Mouse (Mus musculus): ENCODE results near the gene 2810004N23Rik.

DNA sequence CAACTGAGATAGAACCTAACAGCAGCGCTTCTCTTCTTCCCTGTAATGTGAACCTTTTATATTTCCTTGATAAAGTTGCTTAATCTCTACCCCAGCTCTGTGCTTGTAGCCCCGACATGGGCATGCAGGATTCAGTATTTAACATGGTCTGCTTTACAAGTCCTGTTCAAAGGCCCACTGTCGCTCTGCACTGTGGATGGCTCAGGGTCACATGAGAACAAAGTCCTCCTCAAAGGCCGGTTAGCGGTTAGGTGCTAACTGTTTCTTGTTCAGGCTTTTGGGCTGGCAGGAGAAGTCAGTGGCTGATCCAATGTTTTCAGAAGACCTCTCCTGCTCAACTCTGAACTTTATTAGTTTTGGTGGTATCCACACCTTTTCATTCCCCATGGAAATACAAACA is 17.3 kb downstream of the 2810004N23Rik start:
- TF ChIP-seq MAX (IDR thresholded peaks at IDR 0.05; ENCODE audit: low read depth) (no peak), POLR2A (IDR thresholded peaks at IDR 0.05; ENCODE audit: insufficient read length, low read depth) (no peak), CEBPB (IDR thresholded peaks at IDR 0.05; ENCODE audit: insufficient read depth, poor library complexity, severe bottlenecking) (no peak), MYOD1 (IDR thresholded peaks at IDR 0.05; ENCODE audit: control insufficient read depth in 1 of 3, insufficient read length in 2 of 3, low read depth in 2 of 3) (no peak), USF1 (IDR thresholded peaks at IDR 0.05; ENCODE audit: low read depth) (no peak), TCF12 (IDR thresholded peaks at IDR 0.05; ENCODE audit: insufficient read depth, poor library complexity, severe bottlenecking) (no peak), MYOG (IDR thresholded peaks at IDR 0.05; ENCODE audit: control insufficient read depth in 1 of 3, insufficient read depth in 1 of 3, insufficient read length in 2 of 3, low read depth in 2 of 3) (no peak), E2F4 (IDR thresholded peaks at IDR 0.05; ENCODE audit: insufficient read depth) (no peak), REST (IDR thresholded peaks at IDR 0.05; ENCODE audit: insufficient read depth, insufficient read length) (no peak), TCF3 (IDR thresholded peaks at IDR 0.05; ENCODE audit: insufficient read length, low read depth) (no peak), POLR2AphosphoS2 (IDR thresholded peaks at IDR 0.05; ENCODE audit: insufficient read length, low read depth) (no peak), SRF (IDR thresholded peaks at IDR 0.05; ENCODE audit: control insufficient read depth, insufficient read length, low read depth) (no peak)

Data from myocyte (in vitro differentiated cells).